In the genomic region with DNA sequence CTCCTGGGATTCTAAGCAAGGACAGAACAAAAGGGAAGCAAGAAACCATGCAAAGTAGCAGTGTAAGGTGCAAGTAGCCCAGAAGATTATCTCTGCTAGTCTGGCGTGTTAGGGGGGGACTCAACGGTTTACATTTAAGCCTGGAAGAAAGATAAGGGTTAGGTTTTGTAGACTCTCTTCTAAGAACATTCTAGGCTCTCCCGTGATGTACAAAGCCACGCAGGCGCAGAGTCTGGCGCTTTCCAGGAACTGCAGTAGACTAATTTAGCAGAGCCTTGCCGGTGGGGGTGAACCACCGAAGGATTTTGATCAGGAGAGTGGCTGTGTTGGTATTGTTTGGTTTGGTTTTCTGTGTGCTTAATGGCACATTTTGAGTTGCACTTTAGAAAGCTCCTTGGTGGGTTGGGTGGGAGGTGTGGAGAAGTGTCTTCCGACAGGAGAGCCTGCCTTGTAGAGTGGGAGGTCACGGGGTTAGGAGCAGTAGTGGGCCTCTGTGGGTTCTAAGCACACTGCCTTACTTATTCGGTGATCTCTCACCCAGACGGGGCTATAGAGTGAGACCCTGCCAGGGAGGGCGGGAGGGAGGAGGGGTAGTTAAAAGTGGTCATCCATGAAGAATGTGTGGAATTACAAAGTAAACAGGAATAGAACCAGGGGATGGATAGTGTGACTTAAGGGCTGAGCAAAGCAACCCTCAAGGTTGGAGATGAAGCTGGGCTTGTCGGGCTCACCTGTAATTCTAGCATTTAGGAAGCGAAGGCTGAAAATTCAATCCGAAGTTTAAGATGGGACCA, we compare ENCODE assay signal across 16 mouse cellular contexts. TPM values are rescaled to one million over a fixed set of nuclear protein-coding genes. Genes with fewer than 3 reads are reported as not detected.
A peak's percentile ranks its signal among the peaks of the same experiment; 100 is the strongest.
DNase-seq lines count a peak whose midpoint lies in the region; ATAC-seq and TF ChIP-seq lines count a peak whose summit lies in the region.
"Had no signal": no experiment of that assay in that cellular context is flagged by ENCODE, and none has a peak within 500 bp of the region (broad histone marks: within the 10 kb centered on the region; RNA-seq: fewer than 3 reads in every experiment).

No protein-coding gene starts in this region.

- DNase-seq in heart, postnatal 14 days, result no peak
- DNase-seq in lung, postnatal 0 days (ENCODE audit: low spot score), result no peak
- no peak for DNase-seq in lung, postnatal 4 days
- no peak for DNase-seq in B cell, adult 2 months
- no peak for DNase-seq in right cerebral cortex, postnatal 25 days
- DNase-seq: cerebellum, adult 9-10 months; retina, postnatal 1 day had no signal

- no peak for TF ChIP-seq POLR2A in embryonic fibroblast, embryonic 13.5 days (IDR thresholded peaks at IDR 0.05; ENCODE audit: low read depth, low read length)

- H3K4me2 ChIP-seq in heart, embryonic 14.5 days (ENCODE audit: low read length), result no peak overlapping the region
- H3K4me2 ChIP-seq in lung, postnatal 0 days (replicated peaks; ENCODE audit: low read depth, low read length), result no peak overlapping the region
- H3K4me2 ChIP-seq: embryonic facial prominence, embryonic 12.5 days had no signal

- intact Hi-C loops in heart, postnatal 14 days (cut with DNase I), result no loop called here

- no peaks in the 10 kb centered on the region for H3K27me3 ChIP-seq in heart, embryonic 14.5 days (ENCODE audit: control insufficient read depth, insufficient read depth, low read length)
- no peaks in the 10 kb centered on the region for H3K27me3 ChIP-seq in lung, postnatal 0 days (replicated peaks; ENCODE audit: insufficient read depth, low read length)
- H3K27me3 ChIP-seq: embryonic facial prominence, embryonic 12.5 days had no signal

- H3K36me3 ChIP-seq in heart, embryonic 14.5 days (ENCODE audit: control insufficient read depth, insufficient read depth, low read length), result peaks cover 51% of the 10 kb centered on the region
- H3K36me3 ChIP-seq in lung, postnatal 0 days (ENCODE audit: insufficient read depth, low read length), result peaks cover 32% of the 10 kb centered on the region

- TF ChIP-seq EP300 in lung, postnatal 0 days (IDR thresholded peaks at IDR 0.05), result no peak; the same call in 1 of the 2 replicates

- H3K9me3 ChIP-seq in heart, embryonic 14.5 days (ENCODE audit: control insufficient read depth, low read length), result no peaks in the 10 kb centered on the region
- no peaks in the 10 kb centered on the region for H3K9me3 ChIP-seq in lung, postnatal 0 days (ENCODE audit: low read length)
- H3K9me3 ChIP-seq: embryonic facial prominence, embryonic 12.5 days; limb, embryonic 10.5 days; midbrain, embryonic 10.5 days had no signal

- 59% methylated on average over 16 of the region's 16 CpGs for WGBS in heart, embryonic 14.5 days
- 48% methylated on average over 16 of the region's 16 CpGs for WGBS in lung, postnatal 0 days

- H3K9ac ChIP-seq in heart, embryonic 14.5 days (ENCODE audit: low read length), result no peak overlapping the region; the same call in 1 of the 2 replicates
- H3K9ac ChIP-seq in lung, postnatal 0 days (replicated peaks; ENCODE audit: low read depth), result no peak overlapping the region
- H3K9ac ChIP-seq: embryonic facial prominence, embryonic 12.5 days had no signal

- no peak for ATAC-seq in heart, embryonic 14.5 days (ENCODE audit: insufficient number of reproducible peaks, insufficient read depth, low FRiP score, low read depth)
- ATAC-seq in lung, postnatal 0 days, result peak; percentile 25; the same call in 1 of the 2 replicates
- ATAC-seq in megakaryocyte progenitor cell, adult 5-6 weeks (replicated peaks; ENCODE audit: poor library complexity), result peak; percentile 81
- ATAC-seq: forebrain, embryonic 14.5 days; hindbrain, postnatal 0 days had no signal

- TF ChIP-seq CTCF in lung, postnatal 0 days (IDR thresholded peaks at IDR 0.05), result no peak
- no peak for TF ChIP-seq CTCF in embryonic fibroblast, embryonic 13.5 days (IDR thresholded peaks at IDR 0.05; ENCODE audit: borderline replicate concordance, insufficient read depth, low read length)

- H3K4me1 ChIP-seq in heart, embryonic 14.5 days (ENCODE audit: control insufficient read depth in 2 of 2, insufficient read depth in 2 of 2, low read length in 2 of 2), result peaks cover 8 to 24% of the 10 kb centered on the region in 2 experiments; a peak in 3 of 4 replicates
- H3K4me1 ChIP-seq in lung, postnatal 0 days (ENCODE audit: insufficient read depth, low read depth, low read length), result peaks cover 27% of the 10 kb centered on the region
- peaks cover 20% of the 10 kb centered on the region; the same call in 1 of the 2 replicates for H3K4me1 ChIP-seq in embryonic fibroblast, embryonic 13.5 days (ENCODE audit: control insufficient read depth, insufficient read depth, low read length)

- H3K4me3 ChIP-seq in heart, embryonic 14.5 days (ENCODE audit: control insufficient read depth in 1 of 2, insufficient read depth in 1 of 2, low read depth in 1 of 2, low read length in 2 of 2), result no peak overlapping the region
- no peak overlapping the region for H3K4me3 ChIP-seq in lung, postnatal 0 days (ENCODE audit: low read depth, low read length)
- H3K4me3 ChIP-seq in embryonic fibroblast, embryonic 13.5 days (ENCODE audit: insufficient read depth, low read length), result no peak overlapping the region
- H3K4me3 ChIP-seq: embryonic facial prominence, embryonic 12.5 days; limb, embryonic 10.5 days; midbrain, embryonic 10.5 days had no signal

- peak overlapping the region; percentile 41 to 49; a peak in 2 of 4 replicates for H3K27ac ChIP-seq in heart, embryonic 14.5 days (replicated peaks in 1 of 2; ENCODE audit: control insufficient read depth in 1 of 2, insufficient read depth in 1 of 2, low read depth in 2 of 2, low read length in 2 of 2)
- H3K27ac ChIP-seq in lung, postnatal 0 days (ENCODE audit: low read length), result peak overlapping the region; percentile 83
- peak overlapping the region; percentile 49 for H3K27ac ChIP-seq in embryonic fibroblast, embryonic 13.5 days (ENCODE audit: insufficient read depth, low read length)
- H3K27ac ChIP-seq: embryonic facial prominence, embryonic 12.5 days; hindbrain, postnatal 0 days; limb, embryonic 10.5 days; midbrain, embryonic 10.5 days had no signal

RNA-seq across cellular contexts. Expression of a gene that starts 11.5 kb away (rescaled TPM):
- polyA plus RNA-seq in heart, embryonic 14.5 days (2014; fragmentation: Nextera tagmentation; extraction: Ambion mirVana), result 0.16 TPM in 1 of 2 replicates, not detected in the other
- under 1 TPM in 1 of 2 experiments, not detected in 1; 0.38 TPM for total RNA-seq in heart, postnatal 14 days (2021)
- 4.6 and 6.8 TPM in 2 replicates for polyA plus RNA-seq in lung, postnatal 0 days (2015; fragmentation: Nextera tagmentation; extraction: Ambion mirVana)
- polyA plus RNA-seq in embryonic fibroblast, embryonic 13.5 days (2011; ENCODE audit: insufficient read length, low read depth, missing spikeins), result not detected in 2 replicates
- total RNA-seq in megakaryocyte progenitor cell, adult 5-6 weeks (2015), result not detected in 2 replicates
- total RNA-seq in megakaryocyte progenitor cell, adult 5-6 weeks (2017), result not detected in 2 replicates
- total RNA-seq: CH12.LX had no signal

RNA-seq across cellular contexts. Expression of a gene that starts 24.3 kb away (rescaled TPM):
- 8.9 and 9.4 TPM in 2 replicates for polyA plus RNA-seq in heart, embryonic 14.5 days (2014; fragmentation: Nextera tagmentation; extraction: Ambion mirVana)
- total RNA-seq in heart, postnatal 14 days (2021), result 10 to 100 TPM; 32.3 to 35.7 TPM
- polyA plus RNA-seq in lung, postnatal 0 days (2015; fragmentation: Nextera tagmentation; extraction: Ambion mirVana), result 7.3 and 8.0 TPM in 2 replicates
- polyA plus RNA-seq in embryonic fibroblast, embryonic 13.5 days (2011; ENCODE audit: insufficient read length, low read depth, missing spikeins), result 28.6 and 33.4 TPM in 2 replicates
- total RNA-seq in megakaryocyte progenitor cell, adult 5-6 weeks (2015), result 5.2 and 6.3 TPM in 2 replicates
- 5.7 and 5.9 TPM in 2 replicates for total RNA-seq in megakaryocyte progenitor cell, adult 5-6 weeks (2017)

RNA-seq across cellular contexts. Expression of a gene that starts 35.7 kb away (rescaled TPM):
- polyA plus RNA-seq in heart, embryonic 14.5 days (2014; fragmentation: Nextera tagmentation; extraction: Ambion mirVana), result 6.4 and 10.9 TPM in 2 replicates
- total RNA-seq in heart, postnatal 14 days (2021), result 10 to 100 TPM; 43.8 to 51.1 TPM
- polyA plus RNA-seq in lung, postnatal 0 days (2015; fragmentation: Nextera tagmentation; extraction: Ambion mirVana), result 22.2 and 23.4 TPM in 2 replicates
- 44.7 and 80.5 TPM in 2 replicates for polyA plus RNA-seq in embryonic fibroblast, embryonic 13.5 days (2011; ENCODE audit: insufficient read length, low read depth, missing spikeins)
- 0.32 and 0.44 TPM in 2 replicates for total RNA-seq in megakaryocyte progenitor cell, adult 5-6 weeks (2015)
- 0.61 and 0.71 TPM in 2 replicates for total RNA-seq in megakaryocyte progenitor cell, adult 5-6 weeks (2017)
- total RNA-seq: CH12.LX had no signal

RNA-seq across cellular contexts. Expression of a gene that starts 37.0 kb away (rescaled TPM):
- 3.1 and 3.9 TPM in 2 replicates for polyA plus RNA-seq in heart, embryonic 14.5 days (2014; fragmentation: Nextera tagmentation; extraction: Ambion mirVana)
- total RNA-seq in heart, postnatal 14 days (2021), result under 1 TPM; 0.59 to 0.88 TPM
- polyA plus RNA-seq in lung, postnatal 0 days (2015; fragmentation: Nextera tagmentation; extraction: Ambion mirVana), result 2.7 and 3.1 TPM in 2 replicates
- 3.8 TPM in 1 of 2 replicates, not detected in the other for polyA plus RNA-seq in embryonic fibroblast, embryonic 13.5 days (2011; ENCODE audit: insufficient read length, low read depth, missing spikeins)
- 2.2 and 6.3 TPM in 2 replicates for total RNA-seq in megakaryocyte progenitor cell, adult 5-6 weeks (2015)
- 8.2 and 8.7 TPM in 2 replicates for total RNA-seq in megakaryocyte progenitor cell, adult 5-6 weeks (2017)
- total RNA-seq: hindbrain, postnatal 0 days had no signal
